Mouse (Mus musculus): Measurements from ENCODE around the gene Gm49661.

DNA sequence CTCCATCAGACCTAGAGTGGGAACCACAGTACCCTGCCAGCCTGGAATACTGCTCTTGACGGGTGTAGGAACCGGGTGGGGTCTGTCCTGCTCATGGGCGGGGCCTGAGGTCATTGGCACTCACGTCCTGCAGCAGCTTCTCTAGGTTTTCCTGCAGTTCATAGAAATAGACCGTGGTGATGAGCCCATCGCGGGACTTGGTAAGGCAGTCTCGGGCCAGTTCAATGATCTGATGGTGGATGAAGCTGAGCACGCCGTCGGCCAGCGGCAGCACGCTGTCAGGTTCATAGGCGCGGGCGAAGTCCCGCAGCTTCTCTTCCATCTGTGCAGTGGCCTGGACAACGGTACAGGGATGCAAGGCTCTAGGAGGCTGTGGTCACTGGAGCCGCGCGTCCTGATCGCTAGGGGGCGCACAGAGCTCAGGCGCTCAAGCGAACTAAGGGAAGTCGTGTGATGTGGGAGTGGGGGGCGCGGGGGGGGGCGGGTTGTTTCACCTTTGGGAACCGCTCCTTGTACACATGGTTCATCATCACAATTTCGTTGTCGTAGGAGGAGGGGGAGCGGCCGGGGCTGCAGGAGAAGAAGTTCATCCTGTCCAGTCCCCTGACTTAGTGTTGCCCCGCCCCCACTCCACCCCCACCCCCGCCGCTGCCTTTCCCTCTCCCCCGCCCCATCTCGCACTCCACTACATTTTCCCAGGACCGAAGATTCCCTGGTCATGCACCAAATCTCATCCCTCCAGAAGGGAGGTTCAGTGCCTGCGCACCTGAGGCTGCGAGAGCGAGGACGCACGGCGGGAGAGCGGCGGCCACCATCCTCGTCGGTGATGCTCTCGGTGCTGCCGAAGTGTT is 40.6 kb downstream of the Gm49661 start:
- peak; percentile 82 for TF ChIP-seq CTCF (IDR thresholded peaks at IDR 0.05; ENCODE audit: control insufficient read depth, insufficient read depth, low read length)
- no peak for TF ChIP-seq POLR2A (IDR thresholded peaks at IDR 0.05; ENCODE audit: borderline replicate concordance, control insufficient read depth, low read depth, low read length)
